Mouse (Mus musculus): ENCODE results near the gene Tmub1.
A peak's percentile ranks its signal among the peaks of the same experiment; 100 is the strongest.

The Tmub1 gene

GRCm38 (mm10) chr5:24425421-24426036 lies 22.1 kb downstream of the Tmub1 start:
- ATAC-seq (ENCODE audit: insufficient number of reproducible peaks, low FRiP score, low TSS enrichment), result no peak

DNA sequence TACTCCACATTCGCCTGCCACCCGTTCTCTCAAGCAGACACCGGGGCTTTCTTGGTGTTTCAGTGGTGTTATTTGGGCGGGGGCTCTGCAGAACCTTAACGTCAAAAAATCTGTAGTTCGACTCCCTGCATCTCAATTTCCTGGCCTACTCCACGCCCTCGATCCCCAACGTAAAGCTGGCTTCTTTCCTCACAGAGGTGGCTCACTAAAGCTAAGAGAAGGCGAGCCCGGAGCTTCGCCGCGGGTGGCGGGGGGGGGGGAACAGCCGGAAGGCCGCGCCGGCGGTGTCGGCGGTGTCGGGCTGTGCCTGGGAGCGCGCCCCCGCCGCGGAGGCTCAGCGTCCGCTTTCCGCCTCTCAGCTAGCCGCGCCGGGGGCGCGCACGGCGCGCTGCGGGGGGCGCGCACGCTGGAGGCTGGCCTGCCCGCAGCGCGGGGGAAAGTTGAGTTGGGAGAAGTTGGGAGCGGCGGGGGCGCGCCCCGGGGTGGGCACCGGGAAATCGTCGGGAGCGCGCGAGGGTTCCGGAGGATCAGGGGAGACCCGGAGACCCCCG lies 22.7 kb downstream of the Tmub1 start:
- ATAC-seq (ENCODE audit: insufficient number of reproducible peaks, low FRiP score, low TSS enrichment), result no peak

DNA sequence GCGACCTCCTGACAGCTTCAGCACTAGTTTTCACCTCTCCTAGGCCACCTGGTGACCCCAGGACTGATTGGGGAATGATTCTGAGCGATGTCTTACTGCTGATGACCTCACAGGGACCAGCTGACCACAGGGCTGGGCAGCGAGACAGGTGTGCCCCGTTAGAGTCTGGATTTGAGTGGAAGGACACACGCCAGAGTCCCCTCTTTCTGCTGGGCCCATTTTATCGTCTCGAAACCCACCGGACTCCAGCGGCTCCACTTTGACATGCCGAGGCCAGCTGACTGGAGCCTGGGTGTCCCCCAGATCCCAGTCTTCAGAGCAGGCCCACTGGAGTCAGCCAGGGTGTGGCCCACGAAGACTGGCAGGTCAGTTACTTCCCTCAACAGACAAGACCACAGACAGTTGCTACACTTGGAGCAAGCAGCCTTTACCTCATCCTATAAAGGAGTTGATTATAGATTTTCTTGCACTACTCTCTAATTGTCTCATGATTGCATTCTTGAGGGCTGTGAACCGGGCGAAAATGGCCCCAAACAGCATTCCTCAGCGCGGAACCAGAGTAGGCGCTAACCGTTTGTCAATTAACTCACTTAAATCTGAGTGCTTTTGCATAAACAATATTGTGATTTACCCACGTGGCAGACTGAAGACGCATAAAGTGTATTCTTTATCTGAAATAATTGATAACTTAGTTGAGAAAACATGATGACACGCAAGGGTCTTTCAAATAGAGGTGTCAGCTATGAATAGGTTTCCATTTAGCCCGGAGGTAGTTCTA lies 23.5 kb downstream of the Tmub1 start:
- ATAC-seq (ENCODE audit: insufficient number of reproducible peaks, low FRiP score, low TSS enrichment), result no peak

DNA sequence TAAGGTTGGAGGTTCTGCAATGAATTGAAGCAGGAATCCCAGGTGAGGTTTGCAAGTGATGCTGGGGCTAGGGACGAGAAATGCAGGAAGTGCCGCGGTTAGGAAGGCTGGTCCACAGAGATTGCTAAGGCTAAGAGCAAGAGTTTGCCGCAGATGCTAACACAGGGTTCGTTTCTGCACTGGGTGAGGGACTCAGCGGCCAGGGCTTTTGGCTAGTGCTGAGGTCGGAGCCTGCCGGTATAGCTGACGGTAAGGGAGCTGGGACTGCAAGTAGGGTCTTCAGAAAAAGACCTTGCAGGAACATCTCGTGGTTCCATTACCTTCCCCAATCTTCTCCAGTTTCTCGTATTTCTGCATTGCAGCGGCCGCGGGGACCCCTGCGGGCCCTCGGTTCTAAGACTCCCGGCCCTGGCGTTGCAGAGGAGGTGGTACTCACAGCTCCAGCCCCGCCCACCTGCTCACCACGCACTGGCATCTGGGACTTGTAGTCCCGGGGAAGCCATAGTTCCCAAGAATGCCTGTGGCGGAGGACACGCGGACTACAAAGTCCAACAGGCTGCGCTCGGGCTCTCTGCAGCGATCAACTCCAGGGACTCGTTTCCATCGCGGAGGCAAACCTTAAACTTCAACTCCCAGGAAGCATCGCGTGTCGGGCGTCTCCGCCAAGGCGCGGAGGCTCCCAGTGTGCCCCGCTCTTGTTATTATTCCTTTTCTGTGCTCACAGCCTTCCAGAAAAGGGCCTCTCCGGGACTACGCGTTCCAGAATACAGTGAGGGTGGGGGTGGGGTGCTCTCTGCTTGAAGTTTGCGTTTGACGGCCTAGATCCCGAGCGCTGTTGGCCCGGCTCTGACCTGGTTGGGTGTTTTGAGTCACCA lies 24.3 kb downstream of the Tmub1 start, which contains the start of the genes Cdk5 and Slc4a2:
Gene Cdk5 (minus strand): TSS at position 402 of the 875 bp plus-strand sequence.
Gene Slc4a2 (plus strand): TSS at position 709 of the 875 bp plus-strand sequence.
- ATAC-seq (ENCODE audit: insufficient number of reproducible peaks, low FRiP score, low TSS enrichment), result peak; percentile 95

DNA sequence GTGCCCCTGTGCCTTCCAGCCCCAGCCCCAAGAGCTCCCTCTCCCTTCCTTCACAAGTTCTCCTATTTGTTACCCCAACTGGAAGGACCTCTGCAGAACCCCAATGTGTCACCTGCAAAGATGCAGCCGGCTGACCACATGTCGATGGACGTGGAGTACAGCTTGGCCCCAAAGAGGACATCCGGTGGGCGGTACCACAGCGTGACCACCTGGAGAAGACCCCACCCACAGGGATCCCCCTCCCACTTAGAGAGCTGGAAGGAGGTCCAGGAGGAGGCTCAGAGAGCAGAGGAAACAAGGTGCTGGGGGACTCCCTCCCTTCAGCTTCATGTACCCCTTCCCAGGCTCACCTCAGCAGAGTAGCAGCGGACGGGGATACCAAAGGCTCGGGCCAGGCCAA lies 27.3 kb downstream of the Tmub1 start:
- ATAC-seq (ENCODE audit: insufficient number of reproducible peaks, low FRiP score, low TSS enrichment), result no peak

DNA sequence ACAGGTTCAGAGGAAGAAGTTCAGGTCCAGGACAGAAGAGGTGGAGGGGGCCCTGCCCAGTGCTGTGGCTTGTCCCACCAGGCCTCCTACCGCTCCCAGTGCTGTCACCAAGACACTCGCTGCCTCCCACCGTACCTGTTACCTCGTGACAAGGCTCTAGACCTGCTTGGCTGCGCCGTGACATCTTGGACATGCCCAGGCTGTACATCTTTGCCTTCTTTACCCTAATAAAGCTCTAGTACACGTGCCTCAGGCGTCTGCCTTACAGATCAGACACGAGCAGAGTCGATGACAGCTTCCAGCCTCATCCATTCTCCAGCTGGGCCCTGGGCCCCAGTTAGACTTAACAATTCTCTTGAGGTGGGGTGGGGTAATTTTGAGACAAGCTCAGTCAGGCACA lies 30.1 kb downstream of the Tmub1 start:
- no peak for ATAC-seq (ENCODE audit: insufficient number of reproducible peaks, low FRiP score, low TSS enrichment)

- peak; percentile 68 for ATAC-seq (ENCODE audit: insufficient number of reproducible peaks, low FRiP score, low TSS enrichment)
Observed at GRCm38 (mm10) chr5:24416222-24416736, 31.4 kb downstream of the Tmub1 start.

DNA sequence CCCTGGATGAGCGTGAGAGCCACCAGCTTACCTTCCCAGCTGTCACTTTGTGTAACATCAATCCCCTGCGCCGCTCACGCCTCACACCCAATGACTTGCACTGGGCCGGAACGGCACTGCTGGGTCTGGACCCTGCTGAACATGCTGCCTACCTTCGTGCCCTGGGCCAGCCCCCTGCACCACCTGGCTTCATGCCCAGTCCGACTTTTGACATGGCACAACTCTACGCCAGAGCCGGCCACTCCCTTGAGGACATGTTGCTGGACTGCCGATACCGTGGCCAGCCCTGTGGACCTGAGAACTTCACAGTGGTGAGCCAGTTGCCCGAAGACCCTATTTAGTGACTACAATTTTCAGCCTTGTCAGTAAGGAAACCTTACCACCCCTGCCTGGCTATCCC lies 33.7 kb downstream of the Tmub1 start:
- ATAC-seq (ENCODE audit: insufficient number of reproducible peaks, low FRiP score, low TSS enrichment), result no peak

DNA sequence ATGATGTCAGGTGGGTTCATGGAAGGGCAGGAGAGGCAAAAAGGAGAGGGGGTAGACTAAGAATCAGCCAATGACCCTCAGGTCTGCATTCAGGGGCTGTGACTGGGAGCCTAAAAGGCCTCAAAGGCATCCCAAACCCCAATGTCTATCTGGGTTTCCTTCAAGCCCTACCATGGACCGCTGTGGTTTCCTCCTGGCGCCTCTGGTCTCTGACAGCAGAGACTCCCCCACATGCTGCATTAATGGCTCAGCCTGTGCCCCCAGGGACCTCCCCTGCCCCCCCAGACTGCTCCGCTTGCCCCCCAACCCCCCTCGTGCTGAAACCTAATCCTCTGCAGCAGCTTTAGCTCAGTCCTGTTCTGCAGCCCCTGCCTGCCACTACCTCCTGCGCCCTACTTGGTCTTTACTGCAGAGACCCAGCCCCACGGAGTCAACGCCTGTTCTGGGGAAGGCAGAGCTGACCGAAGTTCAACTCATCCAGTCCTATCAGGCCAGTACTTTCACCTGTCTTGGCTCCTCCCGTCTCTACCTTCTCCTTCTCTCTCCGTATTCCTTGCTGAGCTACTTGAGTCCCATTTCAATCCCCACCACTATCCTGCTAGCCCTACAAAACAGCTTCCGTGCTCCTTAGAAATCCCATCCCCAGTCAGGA lies 34.5 kb downstream of the Tmub1 start, which contains the start of gene Asic3:
Gene Asic3 (plus strand): TSS at position 351 of the 652 bp plus-strand sequence.
- no peak for ATAC-seq (ENCODE audit: insufficient number of reproducible peaks, low FRiP score, low TSS enrichment)

DNA sequence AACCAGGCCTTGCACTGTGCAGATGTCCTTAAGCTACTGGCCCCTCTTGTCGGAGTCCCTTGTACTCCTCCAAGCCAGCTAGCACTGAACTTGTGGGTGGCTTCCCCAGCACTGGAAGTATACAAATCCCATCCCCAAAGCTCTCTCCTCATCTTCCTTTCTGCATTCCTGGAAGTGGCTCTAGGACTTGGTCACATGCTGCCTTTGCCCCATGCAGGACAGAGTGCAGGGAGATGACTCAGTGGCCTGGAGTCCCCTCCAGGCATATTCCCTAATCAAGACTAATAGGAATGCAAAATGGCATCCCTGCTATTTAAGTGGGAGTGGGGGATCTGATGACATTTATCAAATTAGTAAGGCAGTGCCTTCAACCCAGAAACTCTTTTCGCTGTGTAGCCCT lies 35.6 kb downstream of the Tmub1 start:
- no peak for ATAC-seq (ENCODE audit: insufficient number of reproducible peaks, low FRiP score, low TSS enrichment)

- no peak for ATAC-seq (ENCODE audit: insufficient number of reproducible peaks, low FRiP score, low TSS enrichment)
Observed at GRCm38 (mm10) chr5:24409466-24409865, 38.2 kb downstream of the Tmub1 start.

DNA sequence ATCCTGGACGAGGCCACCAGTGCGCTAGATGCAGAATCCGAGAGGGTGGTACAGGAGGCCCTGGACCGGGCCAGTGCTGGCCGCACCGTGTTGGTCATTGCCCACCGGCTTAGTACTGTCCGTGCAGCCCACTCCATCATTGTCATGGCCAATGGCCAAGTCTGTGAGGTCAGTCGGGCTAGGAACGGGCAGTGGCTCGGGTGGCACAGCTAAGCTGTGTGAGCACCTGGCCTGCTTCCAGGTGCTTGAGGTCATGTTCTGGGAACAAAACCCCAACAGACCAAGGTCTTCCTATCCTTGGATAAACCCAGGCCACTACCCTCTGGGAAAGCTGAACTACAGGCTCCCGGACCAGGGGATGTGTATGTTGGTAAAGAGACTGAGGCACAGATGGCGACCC lies 39.0 kb downstream of the Tmub1 start:
- no peak for ATAC-seq (ENCODE audit: insufficient number of reproducible peaks, low FRiP score, low TSS enrichment)

GRCm38 (mm10) chr5:24405389-24405876 lies 42.2 kb downstream of the Tmub1 start:
- ATAC-seq (ENCODE audit: insufficient number of reproducible peaks, low FRiP score, low TSS enrichment), result no peak

- no peak for ATAC-seq (ENCODE audit: insufficient number of reproducible peaks, low FRiP score, low TSS enrichment)
Observed at GRCm38 (mm10) chr5:24404594-24405360, 42.9 kb downstream of the Tmub1 start.

DNA sequence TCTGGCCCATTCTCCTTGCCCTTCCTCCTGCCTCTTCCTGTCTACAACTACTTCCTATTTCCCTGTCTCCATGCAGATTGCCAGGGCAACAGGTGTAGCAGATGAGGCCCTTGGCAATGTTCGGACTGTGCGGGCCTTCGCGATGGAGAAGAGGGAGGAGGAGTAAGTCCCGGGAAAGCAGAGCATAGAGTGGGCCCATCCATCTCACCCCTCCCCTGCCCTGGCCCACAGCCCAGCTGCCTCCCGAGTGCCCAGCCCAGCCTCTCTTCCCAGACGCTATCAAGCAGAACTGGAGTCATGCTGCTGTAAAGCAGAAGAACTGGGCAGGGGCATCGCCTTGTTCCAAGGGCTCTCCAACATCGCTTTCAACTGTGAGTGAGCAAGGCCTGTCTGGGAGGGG lies 45.7 kb downstream of the Tmub1 start:
- no peak for ATAC-seq (ENCODE audit: insufficient number of reproducible peaks, low FRiP score, low TSS enrichment)

- no peak for ATAC-seq (ENCODE audit: insufficient number of reproducible peaks, low FRiP score, low TSS enrichment)
Observed at GRCm38 (mm10) chr5:24400911-24401605, 46.6 kb downstream of the Tmub1 start.

- ATAC-seq (ENCODE audit: insufficient number of reproducible peaks, low FRiP score, low TSS enrichment), result no peak
Observed at GRCm38 (mm10) chr5:24400362-24400761, 47.3 kb downstream of the Tmub1 start.

DNA sequence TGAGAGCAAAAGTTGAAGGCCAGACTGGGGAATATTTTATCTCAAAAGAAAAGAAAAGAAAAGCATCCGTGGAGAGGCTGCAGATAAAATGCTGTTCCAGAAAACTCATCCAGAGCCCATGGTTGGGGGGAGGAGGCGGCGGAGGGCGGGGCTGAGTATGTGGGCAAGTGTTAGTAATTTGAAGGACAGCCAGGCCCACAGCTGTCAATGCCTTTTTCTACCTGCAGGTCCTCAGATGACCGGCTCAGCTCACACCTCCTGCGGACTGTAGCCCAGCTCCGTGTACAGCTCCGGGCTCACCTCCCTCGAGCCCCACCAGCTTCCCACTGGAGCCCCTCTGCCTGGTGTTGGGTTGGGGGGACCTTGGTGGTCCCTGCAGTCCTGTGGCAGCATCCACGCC lies 48.0 kb downstream of the Tmub1 start:
- no peak for ATAC-seq (ENCODE audit: insufficient number of reproducible peaks, low FRiP score, low TSS enrichment)
